Mouse (Mus musculus) urinary bladder, postnatal 4 days (tissue): ENCODE data around the gene Cmtm6.

ENCODE experiments used
- DNase-seq, 2 experiments: peaks; one replicate each; pipeline ENCODE4 v3.0.0; 2021 to 2022; ENCODE audit warnings: low spot score in 2 of 2

Cmtm6 gene

GRCm38 (mm10) chr9:114729911-114730805 is 758 bp upstream of the Cmtm6 start:
- DNase-seq: no peak

- no peak for DNase-seq
These were observed 1.2 kb downstream of the Cmtm6 start for GRCm38 (mm10) chr9:114731871-114732682.

GRCm38 (mm10) chr9:114733238-114733637 is 2.3 kb downstream of the Cmtm6 start:
- DNase-seq: no peak

- DNase-seq: no peak
These were observed 5.5 kb downstream of the Cmtm6 start for GRCm38 (mm10) chr9:114736442-114736841.

GRCm38 (mm10) chr9:114740336-114740735 is 9.4 kb downstream of the Cmtm6 start:
- no peak for DNase-seq

GRCm38 (mm10) chr9:114742731-114743130 is 11.8 kb downstream of the Cmtm6 start:
- no peak for DNase-seq

GRCm38 (mm10) chr9:114745163-114745562 is 14.2 kb downstream of the Cmtm6 start:
- DNase-seq: no peak

- no peak for DNase-seq
These were observed 14.7 kb downstream of the Cmtm6 start for GRCm38 (mm10) chr9:114745654-114746053.

- DNase-seq: no peak
These were observed 16.1 kb downstream of the Cmtm6 start for GRCm38 (mm10) chr9:114747012-114747411.

- no peak for DNase-seq
These were observed 16.6 kb downstream of the Cmtm6 start for GRCm38 (mm10) chr9:114747466-114747865.

- no peak for DNase-seq
These were observed 20.7 kb downstream of the Cmtm6 start for GRCm38 (mm10) chr9:114751582-114751981.

- no peak for DNase-seq
These were observed 21.4 kb downstream of the Cmtm6 start for GRCm38 (mm10) chr9:114752311-114752710.

GRCm38 (mm10) chr9:114752863-114753484 is 22.1 kb downstream of the Cmtm6 start:
- DNase-seq: peak; percentile 89 to 95

GRCm38 (mm10) chr9:114758272-114758671 is 27.4 kb downstream of the Cmtm6 start:
- DNase-seq: no peak

- no peak for DNase-seq
These were observed 27.9 kb downstream of the Cmtm6 start for GRCm38 (mm10) chr9:114758801-114759200.

GRCm38 (mm10) chr9:114759886-114760285 is 29.0 kb downstream of the Cmtm6 start:
- DNase-seq: no peak

GRCm38 (mm10) chr9:114760353-114760752 is 29.4 kb downstream of the Cmtm6 start:
- DNase-seq: no peak

GRCm38 (mm10) chr9:114761848-114762247 is 30.9 kb downstream of the Cmtm6 start:
- DNase-seq: no peak

GRCm38 (mm10) chr9:114763341-114763740 is 32.4 kb downstream of the Cmtm6 start:
- no peak for DNase-seq

- DNase-seq: no peak
These were observed 36.1 kb downstream of the Cmtm6 start for GRCm38 (mm10) chr9:114767030-114767429.

GRCm38 (mm10) chr9:114767507-114767906 is 36.6 kb downstream of the Cmtm6 start:
- DNase-seq: no peak

GRCm38 (mm10) chr9:114768066-114768465 is 37.1 kb downstream of the Cmtm6 start:
- no peak for DNase-seq
